Mouse (Mus musculus) heart, embryonic 12.5 days (tissue): Measurements from ENCODE around the gene Rab1b. TPM values are rescaled to one million over a fixed set of nuclear protein-coding genes. Genes with fewer than 3 reads are reported as not detected.

Source experiments
- ATAC-seq: fragments of 200-750 bp; cut with Nextera tagmentation; 2 replicates; pipeline ENCODE4 v1.8.0; 2017; ENCODE audit warnings: moderate TSS enrichment, moderate library complexity; ENCODE audit not compliant: insufficient number of reproducible peaks, low FRiP score
- H3K27ac ChIP-seq: fragments of 300-500 bp; sonication (generic); 2 replicates; pipeline ENCODE4 v1.5.1; 2016; ENCODE audit warnings: mild to moderate bottlenecking, moderate library complexity; ENCODE audit not compliant: poor library complexity, severe bottlenecking
- H3K27me3 ChIP-seq: fragments of 300-500 bp; sonication (generic); replicated peaks from 2 replicates; pipeline ENCODE4 v1.6.1; 2016; ENCODE audit warnings: mild to moderate bottlenecking, moderate library complexity
- H3K36me3 ChIP-seq: fragments of 300-500 bp; sonication (generic); 2 replicates; pipeline ENCODE4 v1.6.1; 2016; ENCODE audit warnings: mild to moderate bottlenecking, moderate library complexity
- H3K4me1 ChIP-seq: fragments of 300-500 bp; sonication (generic); replicated peaks from 2 replicates; pipeline ENCODE4 v1.6.1; 2016; ENCODE audit warnings: mild to moderate bottlenecking
- H3K4me2 ChIP-seq: fragments of 300-500 bp; sonication (generic); 2 replicates; pipeline ENCODE4 v1.6.1; 2016; ENCODE audit warnings: mild to moderate bottlenecking, moderate library complexity
- H3K4me3 ChIP-seq: fragments of 300-500 bp; sonication (generic); 2 replicates; pipeline ENCODE4 v1.5.1; 2016; ENCODE audit warnings: mild to moderate bottlenecking
- H3K9ac ChIP-seq: fragments of 300-500 bp; sonication (generic); 2 replicates; pipeline ENCODE4 v1.6.1; 2016; ENCODE audit warnings: mild to moderate bottlenecking, moderate library complexity
- H3K9me3 ChIP-seq: fragments of 300-500 bp; sonication (generic); replicated peaks from 2 replicates; pipeline ENCODE4 v1.6.1; 2016; ENCODE audit warnings: mild to moderate bottlenecking, moderate library complexity
- WGBS: fragments of 180-500 bp; shearing (Covaris S2); methylation state at CpG from one replicate; pipeline ENCODE4 v1.1.7; 2016; 5-methylcytosine and 5-hydroxymethylcytosine counted together
- polyA plus RNA-seq: library from polyadenylated mRNA; unstranded; fragments of >200 nt; fragmentation: Nextera tagmentation; extraction: Ambion mirVana; gene quantifications from 2 replicates; pipeline ENCODE4 v1.2.1, GENCODE M21; 2016

Rab1b gene
- polyA plus RNA-seq, 1 experiment from 2014 or later = 218 TPM

DNA sequence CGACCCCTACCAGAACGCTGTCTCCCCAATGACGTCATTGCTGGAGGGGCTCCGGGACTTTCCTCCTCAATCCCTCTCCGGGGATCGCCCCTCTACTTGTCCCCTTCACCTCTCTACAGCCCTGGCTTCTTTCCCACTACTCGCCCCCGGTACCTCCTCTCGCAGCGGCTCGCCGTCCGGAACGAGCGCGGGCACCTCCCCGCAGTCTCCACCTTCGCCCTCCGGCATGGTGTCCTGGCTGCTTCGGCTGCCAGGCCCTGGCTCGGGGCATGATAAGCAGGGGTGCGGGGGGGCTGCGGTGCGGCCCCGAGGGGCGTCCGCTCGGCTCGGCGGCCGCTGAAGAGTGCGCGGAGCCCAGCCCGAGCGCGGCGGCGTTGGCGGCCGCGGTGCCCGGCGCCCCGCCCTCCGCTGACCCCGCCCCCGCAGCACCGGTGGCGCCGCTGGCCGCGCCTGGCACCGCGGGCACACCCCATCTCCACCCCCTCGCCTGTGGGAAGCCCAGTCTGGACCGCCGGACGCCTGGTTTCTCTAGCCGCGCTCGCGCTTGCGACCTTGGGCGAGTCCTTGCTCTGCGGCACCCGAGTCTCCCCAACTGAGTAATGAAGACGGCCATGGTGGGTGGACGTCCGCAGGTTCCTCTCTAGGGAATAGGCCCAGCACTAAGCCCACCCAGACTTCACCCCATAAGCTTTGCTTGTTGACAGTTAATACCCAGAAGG, 21.6 kb downstream of the Rab1b start, which contains the start of gene Tmem151a:
Gene Tmem151a (minus strand): TSS at position 387 of the 719 bp plus-strand sequence.
- Histone ChIP-seq H3K9me3 (no peaks in the 10 kb centered on the region), H3K9ac (peak within 1 kb of the TSS; percentile 52), H3K4me1 (peaks cover 25% of the 10 kb centered on the region), H3K4me3 (peak within 1 kb of the TSS; percentile 54), H3K27me3 (peaks cover 62% of the 10 kb centered on the region), H3K27ac (no peak within 1 kb of the TSS), H3K4me2 (peak within 1 kb of the TSS; percentile 89), H3K36me3 (peaks cover 7% of the 10 kb centered on the region; the same call in 1 of the 2 replicates)
- WGBS = 1% methylated on average over 60 of the region's 69 CpGs
- ATAC-seq = no peak

DNA sequence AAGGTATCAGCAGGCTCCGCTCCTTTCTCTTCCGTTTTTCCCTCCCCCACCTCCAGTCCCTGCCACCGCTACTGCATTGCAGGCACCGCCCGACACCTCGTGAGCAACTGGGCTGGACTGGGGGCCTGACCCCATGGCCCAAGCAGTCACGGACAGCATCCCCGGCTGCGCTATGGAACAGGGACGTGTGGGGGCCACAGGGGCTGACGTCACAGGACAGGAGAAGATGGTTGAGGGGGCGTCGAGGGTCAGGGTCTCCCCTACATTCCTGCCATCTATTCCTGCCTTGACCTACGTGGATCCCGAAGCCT, 22.1 kb downstream of the Rab1b start:
- peaks cover 67% of the 10 kb centered on the region for H3K27me3 ChIP-seq
- H3K4me2 ChIP-seq = peak overlapping the region; percentile 89
- peak overlapping the region; percentile 52; the same call in 1 of the 2 replicates for H3K9ac ChIP-seq
- 2% methylated on average over 15 of the region's 15 CpGs for WGBS
- H3K4me1 ChIP-seq = peaks cover 25% of the 10 kb centered on the region
- H3K9me3 ChIP-seq = no peaks in the 10 kb centered on the region
- peaks cover 4% of the 10 kb centered on the region; the same call in 1 of the 2 replicates for H3K36me3 ChIP-seq
- no peak overlapping the region for H3K27ac ChIP-seq
- H3K4me3 ChIP-seq = peak overlapping the region; percentile 54
- ATAC-seq = no peak

DNA sequence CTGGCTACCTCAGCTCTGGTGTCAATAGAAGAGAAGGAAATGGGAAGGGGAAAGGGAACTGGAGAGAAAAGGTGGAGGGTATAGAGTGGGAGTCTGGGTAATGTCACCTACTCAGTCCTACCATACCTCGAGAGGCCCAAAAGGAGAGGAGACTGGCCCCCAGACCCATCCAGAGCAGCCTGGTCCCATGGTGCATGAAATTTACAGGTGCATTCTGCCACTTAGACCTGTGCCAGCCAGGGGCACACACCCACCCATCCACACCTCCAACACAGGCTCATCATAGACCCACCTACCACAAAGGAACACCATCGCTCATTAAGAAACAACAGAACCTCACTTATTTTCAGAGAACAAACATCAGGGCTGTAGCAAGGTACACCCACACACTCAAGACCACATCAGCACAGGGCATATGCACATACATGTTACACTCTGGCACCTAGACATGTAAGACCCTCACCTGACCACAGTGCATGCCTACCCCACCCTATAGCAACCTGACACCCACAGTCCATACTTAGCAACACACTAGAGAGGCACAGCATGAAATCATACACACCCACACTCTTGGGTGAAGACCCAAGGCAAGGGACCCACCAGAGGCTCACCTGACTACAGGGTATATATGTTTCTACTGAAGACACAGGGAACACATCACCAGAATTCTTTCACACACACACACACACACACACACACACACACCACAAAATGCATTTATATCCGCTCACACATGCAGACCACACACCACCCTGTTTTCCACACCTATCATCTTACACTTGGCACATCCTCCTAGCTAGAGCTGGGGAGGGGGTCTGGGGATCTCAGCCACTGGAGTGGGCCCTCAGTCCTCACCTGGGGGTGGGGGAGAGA, 22.7 kb downstream of the Rab1b start:
- Histone ChIP-seq H3K27ac (no peak overlapping the region), H3K36me3 (no peaks in the 10 kb centered on the region), H3K4me3 (peak overlapping the region; percentile 54), H3K9ac (no peak overlapping the region), H3K9me3 (no peaks in the 10 kb centered on the region), H3K4me1 (peaks cover 21% of the 10 kb centered on the region), H3K27me3 (peaks cover 68% of the 10 kb centered on the region), H3K4me2 (peak overlapping the region; percentile 89)
- no peak for ATAC-seq
- 73% methylated on average over 3 of the region's 3 CpGs for WGBS

DNA sequence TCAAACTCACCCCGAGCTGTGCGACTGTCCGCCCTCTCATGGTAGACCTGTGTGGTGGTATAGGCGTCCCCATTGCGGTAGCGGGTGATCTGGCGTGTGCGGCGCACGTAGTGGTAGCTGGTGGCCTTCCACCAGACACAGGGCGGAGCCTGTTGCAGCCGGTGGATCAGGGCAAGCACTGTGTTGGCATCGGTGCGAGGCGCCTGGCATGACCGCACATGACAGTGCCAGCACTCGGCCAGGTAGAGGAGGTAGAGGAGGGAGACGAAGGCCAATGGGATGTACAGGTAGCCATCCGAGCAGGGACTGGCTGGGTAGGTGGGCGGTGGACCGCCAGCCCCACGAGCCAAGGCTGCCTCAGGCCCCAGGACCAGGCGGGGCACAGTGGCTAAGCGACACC, 24.3 kb downstream of the Rab1b start:
- WGBS = 58% methylated on average over 24 of the region's 24 CpGs
- no peak for ATAC-seq
- Histone ChIP-seq H3K4me1 (peaks cover 16% of the 10 kb centered on the region), H3K27me3 (peaks cover 68% of the 10 kb centered on the region), H3K9ac (no peak overlapping the region), H3K4me2 (no peak overlapping the region), H3K36me3 (no peaks in the 10 kb centered on the region), H3K4me3 (no peak overlapping the region), H3K27ac (no peak overlapping the region), H3K9me3 (no peaks in the 10 kb centered on the region)

DNA sequence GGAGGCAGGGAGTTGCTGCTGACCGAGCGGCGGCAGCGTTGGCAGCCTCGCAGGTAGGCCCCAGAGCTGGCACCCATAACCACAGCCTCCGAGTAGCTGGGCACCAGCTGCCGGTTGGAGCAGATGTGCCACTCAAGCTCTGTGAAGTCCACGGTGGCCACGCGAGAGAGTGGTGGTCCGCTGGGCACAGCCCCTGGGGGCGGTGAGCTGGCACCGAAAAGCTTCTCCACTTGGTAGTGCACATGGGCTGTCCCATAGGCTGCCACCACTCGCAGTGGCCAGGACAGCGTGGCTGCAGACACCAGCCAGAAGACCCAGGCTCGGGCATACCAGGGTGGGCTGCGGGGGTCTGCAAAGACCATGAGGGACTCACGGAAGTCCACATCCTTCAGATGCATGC, 24.9 kb downstream of the Rab1b start:
- no peaks in the 10 kb centered on the region for H3K36me3 ChIP-seq
- WGBS = 52% methylated on average over 18 of the region's 18 CpGs
- peaks cover 10% of the 10 kb centered on the region for H3K4me1 ChIP-seq
- no peak overlapping the region for H3K27ac ChIP-seq
- no peaks in the 10 kb centered on the region for H3K9me3 ChIP-seq
- no peak overlapping the region for H3K4me2 ChIP-seq
- H3K27me3 ChIP-seq = peaks cover 68% of the 10 kb centered on the region
- H3K4me3 ChIP-seq = no peak overlapping the region
- H3K9ac ChIP-seq = no peak overlapping the region
- no peak for ATAC-seq

DNA sequence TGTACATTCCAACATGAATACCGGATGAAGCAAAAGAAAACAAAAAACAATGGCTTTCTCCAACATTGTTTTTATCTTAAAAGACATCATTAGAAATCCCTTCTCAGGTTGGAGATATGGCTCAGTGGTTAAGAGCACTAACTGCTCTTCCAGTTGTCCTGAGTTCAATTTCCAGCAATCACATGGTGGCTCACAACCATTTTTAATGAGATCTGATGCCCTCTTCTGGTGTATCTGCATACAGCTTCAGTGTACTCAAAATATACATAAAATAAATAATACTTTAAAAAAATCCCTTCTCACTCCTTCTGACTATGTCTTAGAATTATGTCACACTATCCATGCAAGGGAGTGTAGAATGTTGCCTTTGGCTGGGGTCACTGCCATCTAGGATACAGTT, 27.6 kb downstream of the Rab1b start:
- no peak for ATAC-seq
- 84% methylated on average over 1 of the region's 1 CpGs for WGBS
- H3K36me3 ChIP-seq = no peaks in the 10 kb centered on the region
- no peak overlapping the region for H3K9ac ChIP-seq
- no peak overlapping the region for H3K27ac ChIP-seq
- H3K9me3 ChIP-seq = no peaks in the 10 kb centered on the region
- no peaks in the 10 kb centered on the region for H3K4me1 ChIP-seq
- peaks cover 53% of the 10 kb centered on the region for H3K27me3 ChIP-seq
- no peak overlapping the region for H3K4me2 ChIP-seq
- H3K4me3 ChIP-seq = no peak overlapping the region

DNA sequence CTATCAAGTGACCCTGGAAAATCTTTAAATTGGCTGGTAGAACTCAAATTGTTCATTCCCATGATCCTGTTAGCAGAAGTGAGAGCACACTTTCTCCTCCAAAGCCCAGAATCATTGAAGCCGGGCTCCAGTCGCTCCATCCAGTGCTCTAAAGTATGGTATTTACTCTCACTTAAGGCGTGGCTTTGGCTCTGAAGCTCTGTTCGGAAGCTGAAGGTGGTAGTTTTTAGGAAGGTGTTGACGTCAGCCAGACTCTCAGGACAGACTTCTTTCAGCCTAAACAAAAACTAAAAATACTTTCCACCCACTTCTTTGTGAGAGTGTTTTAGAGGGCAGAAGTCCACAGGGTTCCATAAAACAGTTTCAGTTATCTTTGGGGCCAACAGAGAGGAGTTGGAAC, 33.4 kb downstream of the Rab1b start:
- Histone ChIP-seq H3K9ac (no peak overlapping the region), H3K27me3 (peaks cover 32% of the 10 kb centered on the region), H3K4me1 (peaks cover 40% of the 10 kb centered on the region), H3K4me2 (no peak overlapping the region), H3K4me3 (no peak overlapping the region), H3K9me3 (no peaks in the 10 kb centered on the region), H3K36me3 (no peaks in the 10 kb centered on the region), H3K27ac (no peak overlapping the region)
- WGBS = 33% methylated on average over 5 of the region's 5 CpGs
- no peak for ATAC-seq

DNA sequence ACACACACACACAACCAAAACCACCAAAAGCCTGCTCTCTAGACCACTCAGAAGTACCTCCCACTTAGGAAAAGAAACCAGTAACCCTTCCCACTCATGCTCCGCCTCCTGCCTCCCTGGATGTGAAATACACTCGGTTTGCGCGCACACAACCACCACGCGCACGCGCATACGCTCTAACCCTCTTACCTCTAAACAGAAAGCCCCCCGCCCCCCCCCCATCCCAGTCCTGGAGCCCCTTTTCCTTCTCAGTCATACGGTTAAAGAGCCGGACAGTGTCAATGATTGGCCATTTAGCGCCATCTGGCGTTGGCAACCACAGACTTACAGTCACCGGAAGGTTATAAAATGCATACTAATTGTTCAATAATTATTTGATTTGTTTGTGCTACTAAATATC, 33.8 kb downstream of the Rab1b start:
- Histone ChIP-seq H3K27ac (0 out of 2 replicates have a peak overlapping the region, but pooled peaks have one; percentile 18), H3K9me3 (no peaks in the 10 kb centered on the region), H3K27me3 (peaks cover 33% of the 10 kb centered on the region), H3K9ac (no peak overlapping the region), H3K4me2 (peak overlapping the region; percentile 96), H3K36me3 (no peaks in the 10 kb centered on the region), H3K4me3 (peak overlapping the region; percentile 48), H3K4me1 (peaks cover 45% of the 10 kb centered on the region)
- ATAC-seq = no peak
- WGBS = 2% methylated on average over 15 of the region's 15 CpGs

DNA sequence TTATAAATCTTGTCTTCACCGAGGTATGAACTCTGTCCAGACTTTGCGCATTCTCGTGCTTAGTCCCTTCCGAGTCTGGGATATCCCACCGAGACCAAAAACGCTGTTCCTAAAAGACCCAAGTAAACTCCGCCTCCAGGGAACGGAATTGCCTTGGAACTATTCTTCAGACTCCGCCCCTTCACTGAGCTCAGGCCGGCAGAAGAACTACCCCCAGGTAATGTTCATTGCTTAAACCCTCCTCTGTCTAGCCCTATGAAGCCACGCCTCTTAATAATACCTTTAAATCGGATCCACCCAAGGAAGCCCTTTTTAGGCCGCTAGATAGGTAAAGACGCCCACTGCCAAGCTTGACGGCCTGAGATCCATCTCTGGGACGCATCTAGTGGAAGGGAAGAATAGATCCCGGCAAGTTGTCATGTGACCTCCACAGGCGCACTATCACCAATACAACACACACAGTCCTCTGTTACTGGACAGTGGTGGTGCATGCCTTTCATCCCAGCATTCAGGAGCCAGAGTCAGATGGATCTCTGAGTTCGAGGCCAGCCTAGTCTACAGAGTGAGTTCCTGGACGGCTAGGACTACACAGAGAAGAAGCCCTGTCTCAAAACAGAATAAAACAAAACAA, 34.4 kb downstream of the Rab1b start:
- Histone ChIP-seq H3K4me3 (peak overlapping the region; percentile 48), H3K36me3 (no peaks in the 10 kb centered on the region), H3K27ac (peak overlapping the region; percentile 46), H3K9ac (peak overlapping the region; percentile 27; the same call in 1 of the 2 replicates), H3K27me3 (peaks cover 33% of the 10 kb centered on the region), H3K4me1 (peaks cover 49% of the 10 kb centered on the region), H3K9me3 (no peaks in the 10 kb centered on the region), H3K4me2 (peak overlapping the region; percentile 96)
- WGBS = 2% methylated on average over 20 of the region's 20 CpGs
- ATAC-seq = peak; percentile 10; the same call in 1 of the 2 replicates

DNA sequence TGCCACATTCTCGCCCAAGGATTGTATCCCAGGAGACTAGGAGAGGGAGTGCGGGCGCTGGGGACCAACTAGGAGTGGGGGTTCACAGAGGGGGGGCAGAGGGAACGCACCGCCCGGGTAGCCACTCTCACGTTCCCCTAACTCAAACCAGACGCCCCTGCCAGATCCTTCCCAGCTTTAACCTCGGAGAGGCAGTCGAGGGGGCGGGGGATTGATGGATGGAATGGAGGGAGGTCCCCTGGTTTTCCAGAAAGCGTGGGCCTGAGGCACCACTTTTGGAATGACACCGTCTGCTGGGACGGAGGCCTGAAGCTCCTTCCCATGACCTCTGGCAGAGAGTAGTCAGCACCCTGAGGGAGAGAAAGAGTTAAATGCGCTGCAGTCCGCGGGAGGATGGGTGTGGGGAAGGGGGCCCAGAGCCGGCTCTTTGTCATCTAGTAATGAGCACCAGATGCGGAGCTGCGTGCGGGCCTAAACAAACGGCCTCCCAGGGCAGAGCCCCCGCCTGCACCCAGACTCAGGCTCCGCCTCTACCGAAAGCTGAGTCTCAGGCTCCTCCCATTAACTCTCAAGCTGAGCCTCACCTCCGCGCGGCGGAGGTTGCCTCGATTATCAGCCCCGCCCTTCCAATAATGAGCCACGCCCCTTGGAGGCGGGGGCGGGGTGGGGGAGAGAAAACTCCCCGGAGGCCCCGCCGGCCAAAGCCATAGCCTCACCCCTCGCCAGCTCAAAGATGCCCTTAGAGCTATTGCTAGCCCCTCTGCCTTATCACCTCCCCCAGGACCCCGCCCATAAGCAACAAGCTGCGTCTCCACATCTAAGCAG, 35.1 kb downstream of the Rab1b start:
- under 1% methylated on average over 40 of the region's 40 CpGs for WGBS
- Histone ChIP-seq H3K4me2 (peak overlapping the region; percentile 96), H3K27me3 (peaks cover 33% of the 10 kb centered on the region), H3K9ac (peak overlapping the region; percentile 27), H3K27ac (peak overlapping the region; percentile 59), H3K4me3 (peak overlapping the region; percentile 48), H3K4me1 (peaks cover 57% of the 10 kb centered on the region), H3K36me3 (no peaks in the 10 kb centered on the region), H3K9me3 (no peaks in the 10 kb centered on the region)
- ATAC-seq = peak; percentile 79
